Mouse (Mus musculus) thymus, adult 2 months (tissue): ENCODE data around the gene Gsk3b. TPM values are rescaled to one million over a fixed set of nuclear protein-coding genes. Genes with fewer than 3 reads are reported as not detected.

ENCODE experiments used
- DNase-seq: peaks from one replicate; pipeline ENCODE4 v3.0.0; 2021
- H3K27ac ChIP-seq: fragments of 200-500 bp; 2 replicates; pipeline ENCODE4 v1.5.1; 2012; ENCODE audit warnings: low read length, control low read depth; ENCODE audit not compliant: control insufficient read depth, insufficient read depth
- H3K27me3 ChIP-seq: fragments of 200-500 bp; 2 replicates; pipeline ENCODE4 v1.6.1; 2012; ENCODE audit warnings: mild to moderate bottlenecking, low read length, moderate library complexity, mixed read lengths; ENCODE audit not compliant: control insufficient read depth, insufficient read depth
- H3K36me3 ChIP-seq: fragments of 200-500 bp; 2 replicates; pipeline ENCODE4 v1.6.1; 2012; ENCODE audit warnings: mild to moderate bottlenecking, low read length, moderate library complexity; ENCODE audit not compliant: control insufficient read depth, insufficient read depth
- H3K4me1 ChIP-seq: fragments of 200-500 bp; replicated peaks from 2 replicates; pipeline ENCODE4 v1.6.1; 2012; ENCODE audit warnings: low read length; ENCODE audit not compliant: control insufficient read depth, insufficient read depth
- H3K4me3 ChIP-seq: fragments of 200-500 bp; 2 replicates; pipeline ENCODE4 v1.5.1; 2012; ENCODE audit warnings: mild to moderate bottlenecking, low read length, control low read depth, moderate library complexity; ENCODE audit not compliant: control insufficient read depth, insufficient read depth
- CTCF ChIP-seq: fragments of 200-500 bp; IDR thresholded peaks from 2 replicates; pipeline ENCODE4 v1.5.1; 2012; ENCODE audit warnings: mild to moderate bottlenecking, control low read depth, low read length, moderate library complexity, borderline replicate concordance; ENCODE audit not compliant: control insufficient read depth, poor library complexity, insufficient read depth; ENCODE audit errors: extremely low read depth
- POLR2A ChIP-seq: fragments of 200-500 bp; IDR thresholded peaks from 2 replicates; pipeline ENCODE4 v1.6.1; 2012; ENCODE audit warnings: mild to moderate bottlenecking, low read length, control low read depth, moderate library complexity; ENCODE audit not compliant: control insufficient read depth, poor library complexity, insufficient read depth; ENCODE audit errors: extremely low read depth
- WGBS: fragments of 180-500 bp; shearing (Covaris S2); methylation state at CpG from one replicate; pipeline ENCODE4 v1.1.7; 2018; 5-methylcytosine and 5-hydroxymethylcytosine counted together
- polyA plus RNA-seq: library from polyadenylated mRNA; depleted of rRNA; stranded (reverse); fragments of >200 nt; gene quantifications from 2 replicates; pipeline ENCODE4 v1.2.3, GENCODE M21; 2012; rRNA removed

The Gsk3b gene
- polyA plus RNA-seq, 1 experiment = 25.1 TPM

GRCm38 (mm10) chr16:38288851-38289250, 200.1 kb downstream of the Gsk3b start:
- Histone ChIP-seq H3K27ac (no peak overlapping the region), H3K4me3 (no peak overlapping the region), H3K36me3 (no peaks in the 10 kb centered on the region), H3K4me1 (no peaks in the 10 kb centered on the region), H3K27me3 (no peaks in the 10 kb centered on the region)
- WGBS = 67% methylated on average over 6 of the region's 6 CpGs
- no peak for TF ChIP-seq CTCF
- TF ChIP-seq POLR2A = no peak
- DNase-seq = no peak

- 82% methylated on average over 2 of the region's 2 CpGs for WGBS
- TF ChIP-seq CTCF (no peak), POLR2A (no peak)
- H3K27ac ChIP-seq = no peak overlapping the region
- no peaks in the 10 kb centered on the region for H3K36me3 ChIP-seq
- no peaks in the 10 kb centered on the region for H3K27me3 ChIP-seq
- H3K4me1 ChIP-seq = no peaks in the 10 kb centered on the region
- no peak for DNase-seq
- no peak overlapping the region for H3K4me3 ChIP-seq
Measured at GRCm38 (mm10) chr16:38290151-38290550, 201.3 kb downstream of the Gsk3b start.

GRCm38 (mm10) chr16:38294685-38295348, 206.0 kb downstream of the Gsk3b start, which contains the start of gene Nr1i2:
Nr1i2 (minus strand) TSS chr16:38294824.
- H3K27ac ChIP-seq = no peak within 1 kb of the TSS
- no peak within 1 kb of the TSS for H3K4me3 ChIP-seq
- H3K4me1 ChIP-seq = no peaks in the 10 kb centered on the region

GRCm38 (mm10) chr16:38295349-38295930, 206.6 kb downstream of the Gsk3b start:
- no peaks in the 10 kb centered on the region for H3K27me3 ChIP-seq
- H3K36me3 ChIP-seq = no peaks in the 10 kb centered on the region
- no peaks in the 10 kb centered on the region for H3K4me1 ChIP-seq
- no peak for DNase-seq
- no peak overlapping the region for H3K4me3 ChIP-seq
- TF ChIP-seq CTCF (no peak), POLR2A (no peak)
- H3K27ac ChIP-seq = no peak overlapping the region
- WGBS = 48% methylated on average over 5 of the region's 5 CpGs

More at GRCm38 (mm10) chr16:38294685-38295348, 206.0 kb downstream of the Gsk3b start, which contains the start of gene Nr1i2:
- 50% methylated on average over 7 of the region's 7 CpGs for WGBS
- no peaks in the 10 kb centered on the region for H3K27me3 ChIP-seq
- no peak for DNase-seq
- no peaks in the 10 kb centered on the region for H3K36me3 ChIP-seq
- no peak for TF ChIP-seq POLR2A
- no peak for TF ChIP-seq CTCF

Other genes starting within 250 kb of the Gsk3b start
- 0.15 TPM in 1 of 2 replicates, not detected in the other for gene Gm36028, start 227.9 kb upstream of the Gsk3b start, polyA plus RNA-seq
- gene Lrrc58, start 220.6 kb upstream of the Gsk3b start, polyA plus RNA-seq = 15.3 and 22.7 TPM in 2 replicates
- gene Gpr156, start 172.5 kb upstream of the Gsk3b start, polyA plus RNA-seq = 0.08 and 0.09 TPM in 2 replicates
- gene Nr1i2, start 205.8 kb downstream of the Gsk3b start, polyA plus RNA-seq = 0.16 and 0.19 TPM in 2 replicates